Mouse (Mus musculus) skeletal muscle tissue, adult 2 months (tissue): ENCODE measurements around the gene Tm7sf2.

Experiments used
- DNase-seq: peaks from one replicate; pipeline ENCODE4 v3.0.0-alpha.2; 2012; ENCODE audit warnings: low read depth, low spot score

The Tm7sf2 gene

DNA sequence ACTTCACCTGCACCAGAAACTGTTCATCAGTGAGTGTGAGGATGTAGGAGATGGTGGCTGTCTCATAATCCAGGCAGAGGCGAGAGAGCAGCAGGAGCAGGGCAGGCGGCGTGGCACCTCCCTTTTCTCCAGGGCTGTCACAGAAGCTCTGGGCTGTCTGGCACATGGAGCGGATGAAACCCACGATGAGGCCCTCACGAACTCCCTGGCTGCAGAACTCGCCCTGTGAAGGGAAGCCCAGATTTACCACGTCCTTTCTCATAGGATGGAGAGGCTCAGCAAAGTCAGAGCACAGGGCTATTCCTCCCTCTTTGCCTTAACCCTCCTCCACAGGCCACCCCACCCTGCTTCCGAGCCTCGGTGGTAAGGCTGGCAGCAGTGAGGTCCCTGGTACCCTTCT is 1.7 kb upstream of the Tm7sf2 start:
- DNase-seq: no peak

DNA sequence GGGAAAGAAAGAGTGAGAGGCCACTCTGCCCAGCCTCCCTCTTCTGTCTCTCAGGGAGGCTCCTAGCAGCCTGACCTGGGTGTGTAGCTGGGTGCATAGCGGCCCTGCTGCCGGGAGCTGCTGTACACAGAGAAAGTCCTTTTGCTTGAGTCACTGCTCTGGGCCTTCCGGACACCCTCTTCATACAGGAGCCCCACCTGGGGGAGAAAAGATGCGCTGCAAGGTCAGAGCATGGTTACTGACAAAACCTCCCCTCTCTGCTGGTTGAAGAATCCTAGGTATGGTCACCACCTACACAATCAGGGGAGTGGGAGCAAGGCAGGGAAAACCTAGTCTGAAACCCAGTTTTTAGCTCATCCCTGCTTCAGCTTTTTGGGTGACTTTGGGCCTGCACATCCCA is 778 bp upstream of the Tm7sf2 start:
- no peak for DNase-seq

DNA sequence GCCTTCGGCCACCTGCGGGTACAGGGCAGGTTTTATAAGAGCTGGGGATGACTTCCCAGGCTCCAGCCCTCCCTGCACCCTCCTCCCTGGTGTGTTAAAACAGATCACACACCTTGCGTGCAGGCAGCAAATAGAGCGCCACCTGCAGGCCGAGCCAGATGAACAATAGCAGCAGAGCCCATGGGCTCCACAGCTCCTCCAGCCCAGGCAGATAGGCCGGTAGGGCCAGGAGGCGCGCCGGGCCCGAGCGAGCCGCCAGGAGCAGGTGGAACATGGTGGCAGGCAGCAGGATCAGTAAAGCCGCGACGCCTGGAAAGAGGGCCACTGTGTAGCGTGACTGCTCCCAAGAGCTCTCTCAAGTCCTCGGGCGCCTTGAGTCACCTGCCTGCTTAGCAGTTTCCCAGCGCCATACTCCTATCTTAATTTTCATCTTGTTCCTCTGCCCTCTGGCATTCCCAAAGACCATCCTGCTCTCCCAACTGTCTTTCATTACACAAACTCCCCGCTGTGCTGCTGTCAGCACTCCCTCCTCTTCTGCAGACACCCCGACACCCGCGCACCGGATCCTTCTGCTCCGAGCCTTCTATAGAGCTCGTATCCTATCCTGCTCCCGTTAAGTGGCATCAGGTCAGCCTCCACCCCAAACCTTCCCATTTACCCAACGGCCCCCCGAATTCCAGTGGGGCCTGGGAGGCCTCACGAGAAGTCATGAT is 1.0 kb downstream of the Tm7sf2 start:
- DNase-seq: peak; percentile 69

DNA sequence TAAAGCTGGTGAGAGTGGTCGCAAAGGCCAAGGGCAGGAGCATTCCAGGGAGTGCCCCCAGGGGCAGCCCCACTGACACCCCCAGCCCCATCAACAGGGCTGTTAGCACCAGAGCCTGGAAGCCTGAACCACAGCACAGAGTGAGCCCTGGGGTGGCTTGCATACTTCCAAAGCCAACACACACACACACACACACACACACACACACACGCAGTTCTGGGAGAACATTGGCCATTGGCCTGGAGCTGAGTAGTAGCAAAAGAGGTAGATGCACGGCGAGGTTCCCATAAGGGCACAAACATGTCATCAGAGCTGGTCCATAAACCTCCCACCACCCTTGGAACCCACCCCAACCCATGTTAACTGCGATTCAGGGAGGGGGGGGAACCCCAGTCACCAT is 1.6 kb downstream of the Tm7sf2 start:
- no peak for DNase-seq

DNA sequence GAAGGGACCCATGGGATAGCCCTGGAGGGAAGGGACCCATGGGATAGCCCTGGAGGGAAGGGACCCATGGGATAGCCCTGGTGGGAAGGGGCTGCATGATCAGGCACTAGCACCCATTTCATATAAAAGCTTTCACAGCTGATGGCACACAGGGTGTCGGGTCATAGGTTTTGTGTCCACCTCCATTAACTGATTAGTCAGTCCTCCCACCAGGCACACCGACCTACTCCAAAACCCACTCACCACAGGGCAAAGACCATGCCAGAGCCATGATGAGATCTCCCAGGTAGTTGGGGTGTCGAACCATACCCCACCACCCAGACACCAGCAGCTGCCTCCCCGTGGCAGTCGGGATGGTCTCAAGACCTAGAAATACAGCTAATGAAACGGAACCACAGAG is 5.1 kb downstream of the Tm7sf2 start:
- DNase-seq: no peak

DNA sequence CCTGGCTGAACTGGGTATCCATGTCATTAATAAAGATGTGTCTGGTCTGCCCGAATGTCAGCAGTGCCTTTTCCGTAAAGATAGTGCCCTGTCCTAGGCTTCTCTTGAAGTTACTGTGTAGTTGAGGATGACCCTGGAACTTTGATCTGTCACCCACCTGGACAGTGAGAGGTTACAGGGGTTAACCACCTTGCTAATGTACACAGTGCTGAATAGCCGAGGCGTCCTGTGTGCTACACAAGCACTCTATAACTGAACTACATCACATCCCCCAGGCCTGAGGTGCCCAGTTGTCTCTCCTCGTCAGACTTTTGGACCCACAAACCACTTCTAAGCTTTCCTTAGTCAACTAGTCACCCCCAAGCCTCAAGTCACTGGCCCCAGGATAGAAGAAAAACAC is 5.8 kb downstream of the Tm7sf2 start:
- DNase-seq: no peak

DNA sequence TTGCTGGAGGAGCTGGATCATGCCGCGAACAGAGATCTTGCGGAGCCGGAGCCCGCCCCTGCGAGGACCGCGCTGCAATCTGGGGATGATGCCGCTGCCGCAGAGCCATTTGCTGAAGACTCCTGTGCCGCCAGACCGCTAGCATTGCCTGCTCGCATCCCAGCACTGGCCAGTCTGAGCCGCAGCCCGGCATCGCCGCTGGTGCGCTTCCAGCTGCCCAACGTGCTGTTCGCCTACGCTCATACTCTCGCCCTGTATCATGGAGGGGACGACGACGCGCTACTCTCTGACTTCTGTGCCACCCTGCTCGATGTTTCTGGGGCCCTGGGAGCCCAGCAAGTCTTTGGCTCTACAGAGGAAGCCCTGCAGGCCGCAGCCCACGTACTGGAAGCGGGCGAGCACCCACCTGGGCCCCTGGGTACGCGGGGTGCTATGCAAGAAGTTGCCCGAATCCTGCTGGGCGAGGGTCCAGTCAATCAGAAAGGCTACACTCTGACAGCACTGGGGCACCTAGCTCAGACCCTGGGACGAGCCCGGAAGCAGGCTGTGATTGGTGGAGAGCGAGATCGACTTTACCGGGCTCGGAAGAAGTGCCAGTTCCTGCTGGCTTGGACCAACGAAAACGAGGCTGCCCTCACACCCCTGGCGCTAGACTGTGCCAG is 6.4 kb downstream of the Tm7sf2 start:
- no peak for DNase-seq

DNA sequence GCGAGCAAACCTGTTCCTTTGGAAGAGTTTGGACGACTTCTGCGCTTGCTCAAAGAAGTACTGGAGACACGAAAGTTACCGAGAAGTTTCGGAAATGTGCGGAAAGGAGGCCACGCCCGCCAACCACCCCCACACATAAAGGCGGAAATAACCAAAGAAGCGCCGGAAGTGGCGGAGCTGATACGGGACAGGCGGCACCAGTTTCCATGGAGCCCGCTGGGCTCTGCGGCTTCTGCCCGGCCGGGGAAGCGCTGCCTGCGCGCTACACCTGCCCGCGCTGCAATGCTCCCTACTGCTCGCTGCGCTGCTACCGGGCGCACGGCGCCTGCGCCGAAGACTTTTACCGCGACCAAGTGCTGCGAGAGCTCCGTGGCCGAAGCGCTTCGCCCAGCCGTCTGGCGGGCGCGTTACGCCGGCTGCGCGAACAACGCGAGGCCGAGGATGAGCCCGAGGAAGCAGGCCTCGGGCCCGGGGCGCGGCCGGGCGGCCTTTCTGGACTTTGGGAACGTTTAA is 7.1 kb downstream of the Tm7sf2 start, which contains the start of gene Znhit2:
Znhit2 (plus strand) TSS at position 172 of the 513 bp plus-strand sequence.
- peak; percentile 89 for DNase-seq

DNA sequence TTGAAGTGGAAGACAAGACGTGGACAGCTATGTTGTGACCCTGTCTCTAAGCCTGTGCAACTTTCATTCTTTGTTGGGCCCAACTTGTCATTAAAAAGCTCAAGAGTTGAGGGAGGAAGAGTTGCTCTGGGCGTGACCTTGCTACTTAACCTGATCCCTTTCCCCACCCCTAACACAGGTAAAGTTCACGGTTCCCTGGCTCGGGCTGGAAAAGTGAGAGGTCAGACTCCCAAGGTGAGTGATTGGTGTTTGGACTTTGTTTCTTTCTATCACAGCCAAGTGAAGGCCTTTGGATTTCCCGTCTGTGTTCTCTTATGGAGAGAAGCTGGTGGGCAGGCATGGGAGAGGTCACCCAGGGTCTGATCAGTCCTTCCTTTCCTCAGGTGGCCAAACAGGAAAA is 9.2 kb downstream of the Tm7sf2 start:
- DNase-seq: no peak

DNA sequence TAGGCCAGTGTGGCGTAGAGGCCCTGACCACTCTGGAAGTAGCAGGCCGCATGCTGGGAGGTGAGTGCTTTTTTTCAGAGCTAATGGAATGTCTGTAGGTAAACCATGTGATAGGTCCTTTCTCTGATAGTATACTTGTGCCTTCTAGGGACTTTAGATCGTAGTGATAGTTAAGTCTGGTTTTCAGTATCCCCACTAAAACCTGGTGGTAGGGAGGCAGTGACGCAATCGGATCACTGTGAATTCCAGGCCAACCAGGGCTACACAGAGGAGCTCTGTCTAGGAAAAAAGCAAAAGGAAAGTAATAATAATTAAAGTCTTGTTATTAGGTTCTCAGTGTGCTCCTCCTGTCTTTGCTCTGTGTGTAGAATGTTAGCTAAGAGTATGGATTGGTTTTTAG is 9.7 kb downstream of the Tm7sf2 start:
- no peak for DNase-seq

DNA sequence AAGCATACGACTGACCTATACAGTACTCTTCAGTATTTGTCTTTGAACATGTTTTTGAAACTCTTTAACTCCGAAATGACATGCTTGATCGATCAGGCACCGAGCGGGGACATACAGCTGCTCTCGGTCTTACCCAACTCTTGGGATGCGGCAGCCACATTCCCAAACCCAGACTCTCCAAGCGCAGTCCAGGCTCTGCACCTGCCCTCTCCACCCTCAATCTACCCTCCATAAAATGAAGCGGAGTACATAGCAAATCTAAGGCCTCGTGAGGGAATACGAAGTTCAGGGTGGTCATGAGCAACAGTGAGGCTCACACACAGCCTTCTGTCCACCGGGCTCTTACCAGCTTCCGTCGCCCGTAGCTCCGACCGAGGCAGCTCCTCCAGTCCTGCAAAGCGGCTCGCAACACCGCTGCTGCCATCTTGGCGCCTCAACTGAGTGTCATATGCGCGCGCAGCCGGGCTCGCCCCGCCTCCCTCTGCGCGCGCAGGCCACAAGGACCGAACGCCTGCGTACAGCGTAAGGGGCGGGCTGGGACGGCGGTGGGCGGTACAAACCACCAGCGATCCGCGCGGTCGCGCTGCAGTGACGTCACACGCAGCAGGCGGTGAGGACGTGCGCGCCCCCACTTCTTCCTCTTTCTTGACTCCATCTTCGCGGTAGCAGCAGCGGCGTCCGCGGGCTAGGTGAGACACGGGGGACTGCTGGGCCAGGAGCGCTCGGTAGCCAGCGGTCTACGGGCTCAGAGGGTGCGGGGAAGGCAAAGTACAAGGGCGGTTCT is 10.7 kb downstream of the Tm7sf2 start, which contains the start of the genes Mrpl49 and Fau:
Mrpl49 (minus strand) TSS at position 473 of the 784 bp plus-strand sequence.
Fau (plus strand) TSS at position 532 of the 784 bp plus-strand sequence.
- peak; percentile 99 for DNase-seq

DNA sequence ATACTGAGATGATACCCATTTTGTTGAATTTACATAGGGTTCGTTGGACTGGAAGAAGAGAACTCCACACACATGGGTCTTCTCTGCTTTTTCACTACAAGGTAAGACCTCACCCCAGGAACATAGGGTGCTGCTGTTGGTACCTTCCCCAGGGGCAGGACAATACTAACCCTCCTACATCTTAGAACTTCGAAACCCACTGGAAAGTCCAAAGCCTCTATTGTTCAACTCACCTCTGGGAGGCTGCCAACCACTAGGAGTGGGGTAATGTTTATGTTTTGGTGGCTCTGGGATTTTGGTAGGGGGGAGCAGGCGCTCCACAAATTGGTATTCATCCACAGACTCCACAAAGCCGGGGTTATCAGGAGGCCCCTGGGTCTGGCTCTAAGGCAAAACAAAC is 11.5 kb downstream of the Tm7sf2 start:
- no peak for DNase-seq

DNA sequence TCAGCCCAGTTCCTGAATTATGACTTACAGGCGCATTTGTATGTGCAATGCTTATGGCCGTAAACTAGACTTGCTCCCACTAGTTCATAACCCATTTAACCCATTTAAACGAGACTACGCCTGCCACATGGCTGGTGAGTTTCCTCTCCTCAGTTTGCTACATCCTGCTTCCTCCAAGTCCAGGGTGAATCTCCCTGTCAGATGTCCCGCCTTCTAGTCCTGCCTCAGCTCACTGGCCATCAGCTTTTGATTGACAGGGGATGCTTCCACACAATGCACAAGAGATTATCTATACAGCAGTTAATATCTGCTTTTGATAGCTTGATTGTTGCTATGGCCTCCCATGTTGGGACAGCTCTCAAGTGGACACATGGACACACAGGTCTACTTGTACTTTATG is 13.9 kb downstream of the Tm7sf2 start:
- DNase-seq: no peak

DNA sequence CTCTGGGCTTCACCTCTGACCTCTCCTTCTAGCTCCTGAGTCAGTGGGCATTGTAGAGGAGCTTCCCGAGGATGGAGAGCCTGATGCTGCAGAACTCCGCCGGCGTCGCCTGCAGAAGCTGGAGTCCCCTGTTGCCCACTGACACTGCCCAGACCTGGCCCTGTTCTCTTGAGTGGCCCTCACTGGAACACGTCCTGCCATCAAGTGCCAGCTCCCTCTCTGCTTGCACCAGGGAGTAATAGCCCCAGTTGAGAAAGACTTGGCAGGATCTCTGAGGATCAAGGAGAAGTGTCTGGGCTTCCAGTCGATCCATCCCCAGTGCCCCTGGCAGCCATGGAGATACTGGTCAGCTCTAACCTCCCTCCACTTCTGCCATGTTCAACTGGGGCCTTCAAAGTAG is 15.7 kb downstream of the Tm7sf2 start:
- no peak for DNase-seq

DNA sequence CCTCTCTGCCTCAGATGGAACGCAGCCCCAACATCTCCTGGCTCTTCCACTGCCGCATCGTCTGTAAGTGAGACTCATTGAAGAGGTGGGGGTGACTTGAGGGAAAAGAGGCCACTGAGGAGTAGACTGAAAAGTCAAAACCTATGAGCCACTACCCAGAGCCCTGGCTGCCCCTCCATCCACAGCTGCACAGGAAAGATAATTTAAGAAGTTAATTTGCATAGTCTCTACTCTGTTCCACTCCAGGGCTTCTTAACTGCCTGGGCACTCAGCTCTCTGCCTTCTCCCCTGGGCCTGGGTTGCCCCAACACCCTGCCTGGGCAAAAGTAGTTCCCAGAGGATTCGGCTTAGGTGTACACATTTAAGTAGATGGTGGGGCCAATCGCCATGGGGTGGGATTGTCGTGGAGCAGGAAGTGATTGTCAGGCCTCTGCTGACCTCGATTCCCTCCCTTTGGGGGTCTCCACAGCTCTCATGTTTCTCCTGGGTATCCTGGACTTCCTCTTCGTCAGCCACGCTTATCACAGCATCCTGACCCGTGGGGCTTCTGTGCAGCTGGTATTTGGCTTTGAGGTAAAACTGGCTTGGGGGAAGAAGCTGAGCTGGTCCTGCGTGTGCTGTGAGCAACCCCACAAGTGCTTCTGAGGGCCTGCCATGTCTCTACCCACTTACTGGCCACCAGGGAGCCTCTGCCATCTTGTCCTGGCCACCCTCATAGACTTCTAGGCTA is 19.3 kb downstream of the Tm7sf2 start:
- DNase-seq: no peak

DNA sequence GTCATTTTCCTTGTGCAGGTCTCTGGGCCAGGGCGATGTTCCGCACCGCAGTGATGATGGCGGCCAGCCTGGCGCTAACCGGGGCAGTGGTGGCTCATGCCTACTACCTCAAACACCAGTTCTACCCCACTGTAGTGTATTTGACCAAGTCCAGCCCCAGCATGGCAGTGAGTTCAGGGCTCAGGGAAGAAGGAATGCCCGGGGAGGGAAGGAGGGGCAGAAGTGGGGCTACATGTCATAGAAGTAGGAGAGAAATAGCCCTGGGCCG is 20.3 kb downstream of the Tm7sf2 start:
- no peak for DNase-seq

DNA sequence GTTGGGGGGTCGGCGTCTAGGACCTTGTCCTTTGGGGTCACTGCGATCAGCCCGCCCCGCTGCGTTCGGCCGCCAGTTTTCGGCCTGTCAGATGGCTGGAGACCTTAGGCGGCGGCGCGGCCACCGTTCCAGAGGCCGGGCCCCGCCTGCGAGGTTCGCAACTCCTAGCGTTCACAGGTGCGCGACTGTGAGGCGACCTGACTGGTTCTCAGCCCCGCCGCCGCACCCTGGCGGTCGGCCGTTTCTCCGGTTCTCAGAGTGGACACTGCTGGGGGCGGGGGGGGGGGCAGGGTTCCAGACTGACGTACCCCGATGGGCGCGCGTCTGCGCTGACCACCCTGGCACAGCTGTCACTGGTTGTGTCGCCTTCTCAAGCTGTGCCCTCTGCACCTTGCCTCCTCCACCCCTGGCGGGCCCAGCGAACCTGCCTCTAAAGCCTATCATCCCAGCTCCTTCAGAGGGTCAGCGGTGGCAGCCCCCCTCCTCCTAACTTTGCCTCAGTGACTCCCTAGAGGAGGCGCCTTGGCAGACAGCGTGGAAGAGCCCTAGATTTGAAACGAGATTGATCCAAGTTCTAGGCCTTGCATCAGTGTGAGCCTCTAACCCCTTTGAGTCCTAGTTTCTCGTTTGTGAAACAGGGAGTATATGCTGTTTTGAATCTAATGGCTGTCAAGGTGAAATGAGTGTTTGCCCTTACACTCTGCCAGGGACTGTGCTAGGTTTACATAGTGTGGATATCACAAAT is 20.8 kb downstream of the Tm7sf2 start:
- DNase-seq: no peak

DNA sequence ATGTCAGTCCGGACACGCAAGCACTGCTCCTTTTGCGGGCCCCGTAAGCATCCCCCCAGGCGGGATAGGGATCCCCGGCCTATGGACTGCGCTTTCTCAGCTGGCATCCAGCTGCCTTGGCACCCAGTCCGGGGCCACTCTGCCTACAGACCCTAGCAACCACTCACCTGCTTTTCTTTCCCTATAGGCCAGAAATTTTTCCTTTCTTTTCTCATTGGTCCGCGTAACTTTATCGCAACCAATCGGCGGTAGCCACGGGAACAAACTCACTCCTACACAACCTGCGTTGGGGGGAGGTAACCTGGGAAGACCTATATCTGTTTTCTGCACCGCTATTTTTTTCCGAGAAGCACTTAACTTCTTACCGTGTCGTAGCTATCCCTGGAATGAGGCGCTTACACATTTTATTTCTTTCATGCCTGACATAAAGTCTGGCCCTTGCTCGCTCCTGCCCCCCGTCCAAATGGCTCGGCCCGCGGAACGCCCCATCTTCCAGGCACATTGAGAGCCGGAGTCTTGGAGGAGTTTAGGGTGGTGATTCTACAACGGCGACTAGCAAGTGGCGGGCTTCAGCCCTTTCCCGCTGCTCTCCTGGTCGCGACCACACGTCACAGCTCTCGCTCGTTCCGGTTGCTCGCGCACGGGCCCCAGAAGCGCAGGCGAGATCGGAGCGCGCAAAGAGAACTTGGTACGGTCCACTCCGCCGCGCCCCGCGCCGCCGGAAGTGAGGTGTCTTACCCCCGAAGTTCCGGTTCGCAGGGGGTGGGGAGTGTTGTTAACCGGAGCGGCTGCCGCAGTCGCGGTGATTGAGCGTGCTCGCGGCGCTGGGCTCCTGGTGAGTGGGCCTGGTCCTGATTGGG is 21.6 kb downstream of the Tm7sf2 start, which contains the start of gene Syvn1:
Syvn1 (plus strand) TSS at position 283 of the 860 bp plus-strand sequence.
- peak; percentile 90 for DNase-seq

DNA sequence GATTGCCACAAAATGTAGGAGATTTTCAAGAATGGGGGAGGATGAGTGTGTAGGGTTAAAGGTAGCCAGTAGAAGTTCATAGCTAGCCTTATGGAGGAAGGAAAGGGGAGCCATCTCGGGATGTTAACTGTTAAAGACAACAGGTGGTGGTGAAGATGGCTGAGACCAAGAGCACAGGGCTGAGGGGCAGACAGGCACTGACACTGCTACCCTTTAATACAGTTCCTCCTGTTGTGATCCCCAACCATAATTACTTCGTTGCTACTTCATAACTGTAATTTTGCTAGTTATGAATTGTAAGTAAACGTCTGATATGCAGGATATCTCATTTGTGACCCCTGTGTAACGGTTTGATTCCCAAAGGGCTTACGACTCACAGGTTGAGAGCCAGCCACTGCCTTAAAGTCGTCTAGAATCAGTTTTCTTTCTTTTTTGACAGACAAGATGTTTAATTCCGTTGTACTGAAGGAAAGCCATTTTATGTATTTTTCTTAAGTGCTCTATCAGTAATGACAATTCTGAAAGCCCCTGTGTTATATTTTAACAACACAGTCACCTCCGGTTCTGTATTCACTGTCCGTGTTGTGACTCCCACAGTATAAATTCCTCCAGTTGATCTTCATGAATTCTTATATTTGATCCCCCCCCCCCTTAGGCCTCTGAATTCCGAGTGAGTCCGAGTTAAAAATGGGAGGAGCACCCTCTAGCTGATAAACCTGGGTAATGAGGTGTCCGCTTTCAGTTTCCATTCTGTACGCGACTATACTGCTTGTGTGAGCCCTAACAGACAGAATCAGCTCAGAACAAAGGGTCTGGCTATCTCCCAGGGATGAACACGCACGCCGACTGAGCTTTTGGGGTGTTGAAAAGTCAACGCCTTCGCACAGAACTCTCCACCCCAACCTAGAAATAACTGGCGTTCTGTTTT is 22.5 kb downstream of the Tm7sf2 start:
- DNase-seq: no peak
